Mouse (Mus musculus) brain, embryonic 14.5 days (tissue): ENCODE results near the gene Tmem273.

Source experiments
- CTCF ChIP-seq: fragments of 200-500 bp; IDR thresholded peaks from 2 replicates; pipeline ENCODE4 v1.5.1; 2012; ENCODE audit warnings: inconsistent platforms, mild to moderate bottlenecking, moderate library complexity, borderline replicate concordance; ENCODE audit not compliant: insufficient read depth, insufficient read length; ENCODE audit errors: extremely low read depth
- POLR2A ChIP-seq: fragments of 200-500 bp; IDR thresholded peaks from 2 replicates; pipeline ENCODE4 v1.6.1; 2012; ENCODE audit warnings: mild to moderate bottlenecking, inconsistent platforms, borderline replicate concordance; ENCODE audit not compliant: poor library complexity, insufficient read depth, insufficient read length, severe bottlenecking; ENCODE audit errors: extremely low read depth

DNA sequence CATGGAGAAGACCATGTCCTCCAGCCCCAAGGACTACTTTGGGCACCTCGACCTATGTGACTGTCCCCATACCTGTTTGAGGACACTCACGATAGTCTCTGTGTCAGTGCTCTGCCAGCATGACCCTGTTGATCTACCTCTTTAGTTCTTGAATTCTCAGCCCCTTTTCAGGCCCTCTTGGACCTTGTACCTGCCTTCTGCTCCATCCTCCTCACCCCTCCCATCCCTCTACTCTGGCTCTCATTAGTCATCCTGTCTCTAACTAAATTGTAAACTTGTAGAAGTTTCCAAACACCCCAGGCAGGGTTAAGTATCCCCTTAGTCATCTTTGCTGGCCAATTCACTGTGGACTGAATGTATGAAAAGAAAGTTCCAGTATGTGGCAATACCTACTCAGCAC, 12.0 kb downstream of the Tmem273 start:
- no peak for TF ChIP-seq CTCF
- TF ChIP-seq POLR2A, result no peak
